Mouse (Mus musculus) macrophage (primary cell): Measurements from ENCODE around the gene 5330417H12Rik. TPM values are rescaled to one million over a fixed set of nuclear protein-coding genes. Genes with fewer than 3 reads are reported as not detected.

Source experiments
- H3K27ac ChIP-seq: fragments of 350-480 bp; formaldehyde crosslinking; 2 replicates; pipeline ENCODE4 v1.9.0; 2021
- H3K36me3 ChIP-seq: fragments of 350-480 bp; formaldehyde crosslinking; 2 replicates; pipeline ENCODE4 v1.9.0; 2021; ENCODE audit errors: inconsistent target
- H3K4me3 ChIP-seq: fragments of 350-480 bp; formaldehyde crosslinking; 2 replicates; pipeline ENCODE4 v1.9.0; 2021; ENCODE audit errors: inconsistent target
- H3K79me2 ChIP-seq: fragments of 350-480 bp; formaldehyde crosslinking; 2 replicates; pipeline ENCODE4 v1.9.0; 2021; ENCODE audit errors: inconsistent target
- WGBS: methylation state at CpG from one replicate; pipeline ENCODE4 v1.1.7; 2026; ENCODE audit warnings: inconsistent platforms; ENCODE audit not compliant: missing documents; 5-methylcytosine and 5-hydroxymethylcytosine counted together
- polyA plus RNA-seq: library from polyadenylated mRNA; stranded (reverse); fragments of 250-400 nt; gene quantifications from 3 replicates; pipeline ENCODE4 v1.2.4, GENCODE M21; 2018; ENCODE audit warnings: inconsistent platforms
- total RNA-seq, 78 experiments: library from RNA; depleted of rRNA; stranded (reverse); fragments of 250-400 nt; gene quantifications; 1 replicate in 9 of 78; 2 replicates in 24 of 78; 3 replicates in 43 of 78; 4 replicates in 2 of 78; pipeline ENCODE4 v1.2.4; 2018; ENCODE audit warnings: inconsistent platforms in 56 of 78

The 5330417H12Rik gene
- not detected for total RNA-seq (2018; cell fraction: chromatin; rRNA removed)
- not detected for total RNA-seq (2018; cell fraction: cytosol; rRNA removed)
- total RNA-seq (2018; cell fraction: nucleus; rRNA removed): not detected
- not detected in 3 replicates for polyA plus RNA-seq

DNA sequence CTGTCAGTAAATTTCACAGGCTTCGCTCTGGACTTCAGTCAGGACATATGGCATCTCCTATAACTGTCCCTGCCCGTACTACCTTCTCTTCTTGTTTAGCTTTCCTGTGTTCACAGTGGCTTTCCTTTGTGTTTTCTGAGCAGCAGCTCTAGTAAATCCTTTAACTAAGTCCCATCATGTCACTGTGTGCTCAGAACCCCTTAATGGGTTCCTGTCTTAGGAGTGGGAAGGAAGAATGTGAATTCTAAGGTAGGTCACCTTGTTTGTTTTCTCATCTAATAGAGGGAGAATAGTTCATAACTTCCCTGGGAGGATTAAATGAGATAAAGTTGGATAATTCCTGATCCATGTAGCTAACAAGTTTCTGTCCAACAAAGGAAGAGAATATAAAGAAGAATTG, at the start of gene 5330417H12Rik:
Gene 5330417H12Rik, minus strand, starts transcription at position 101 of the 400 bp plus-strand sequence.
- H3K79me2 ChIP-seq: peaks cover 21% of the 10 kb centered on the region; the same call in 1 of the 2 replicates
- no peak within 1 kb of the TSS for H3K4me3 ChIP-seq
- H3K36me3 ChIP-seq: no peaks in the 10 kb centered on the region
- H3K27ac ChIP-seq: no peak within 1 kb of the TSS
- 95% methylated on average over 2 of the region's 2 CpGs for WGBS

DNA sequence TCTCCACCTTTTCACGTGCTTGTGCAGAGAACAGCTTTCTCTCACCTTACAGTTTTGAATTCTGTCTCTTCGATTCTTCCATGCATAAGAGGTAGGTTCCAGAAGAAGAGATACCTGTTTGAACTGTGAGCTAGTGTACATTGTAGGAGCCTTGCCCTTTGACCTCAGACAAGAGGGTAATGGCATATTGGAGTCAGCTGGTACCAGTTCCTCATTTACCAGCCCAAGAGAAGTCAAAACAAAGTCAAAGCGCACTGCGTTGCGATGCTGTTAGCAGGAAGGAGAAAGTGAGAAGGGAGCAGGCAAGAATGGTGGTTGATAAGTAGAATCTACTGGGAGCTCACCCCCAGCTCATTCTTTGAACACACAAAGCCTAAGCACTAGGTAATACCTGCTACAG, 43.6 kb upstream of the 5330417H12Rik start:
- Histone ChIP-seq H3K36me3 (no peaks in the 10 kb centered on the region), H3K27ac (no peak overlapping the region), H3K79me2 (no peaks in the 10 kb centered on the region), H3K4me3 (no peak overlapping the region)
- 61% methylated on average over 5 of the region's 5 CpGs for WGBS

GRCm38 (mm10) chr7:107666262-107666902, 41.4 kb upstream of the 5330417H12Rik start:
- Histone ChIP-seq H3K4me3 (no peak overlapping the region), H3K79me2 (no peaks in the 10 kb centered on the region), H3K36me3 (no peaks in the 10 kb centered on the region), H3K27ac (no peak overlapping the region)
- WGBS: 40% methylated on average over 13 of the region's 13 CpGs

DNA sequence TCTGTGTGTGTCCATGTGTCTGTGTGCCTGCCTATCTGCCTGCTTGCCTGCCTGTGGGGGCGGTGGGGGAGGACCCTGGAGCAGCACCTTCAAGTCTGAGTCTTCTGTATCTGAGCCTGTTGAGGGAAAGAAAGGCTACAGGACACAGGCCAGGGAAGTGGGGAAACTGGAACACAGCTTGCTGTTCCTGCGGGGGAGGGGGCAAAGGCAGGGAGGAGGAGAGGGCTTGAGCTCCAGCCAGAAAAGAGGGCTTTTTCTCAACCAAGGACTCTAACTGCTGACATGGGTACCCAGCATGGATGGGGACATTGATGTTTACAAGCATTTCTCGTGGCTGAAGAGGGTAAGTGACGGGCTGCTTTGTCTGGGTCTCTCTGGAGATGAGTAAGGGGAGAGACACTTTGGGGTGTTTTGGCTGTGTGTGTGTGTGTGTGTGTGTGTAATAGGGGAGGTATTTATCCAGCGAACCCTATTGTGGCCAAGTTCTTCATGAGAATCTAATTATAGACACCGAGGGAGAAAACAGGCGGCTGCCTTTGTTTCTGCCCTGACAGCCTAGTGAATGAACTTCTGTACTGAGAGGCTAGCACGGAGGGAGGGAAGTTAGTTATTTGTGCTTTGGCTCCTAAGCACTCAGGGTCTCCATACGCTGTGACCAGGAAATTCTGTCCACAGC, 40.8 kb upstream of the 5330417H12Rik start:
- no peak overlapping the region for H3K4me3 ChIP-seq
- no peaks in the 10 kb centered on the region for H3K79me2 ChIP-seq
- 48% methylated on average over 7 of the region's 9 CpGs for WGBS
- no peak overlapping the region for H3K27ac ChIP-seq
- no peaks in the 10 kb centered on the region for H3K36me3 ChIP-seq

GRCm38 (mm10) chr7:107665221-107665585, 40.2 kb upstream of the 5330417H12Rik start:
- Histone ChIP-seq H3K36me3 (no peaks in the 10 kb centered on the region), H3K4me3 (no peak overlapping the region), H3K79me2 (no peaks in the 10 kb centered on the region), H3K27ac (no peak overlapping the region)
- 24% methylated on average over 4 of the region's 4 CpGs for WGBS

- 50% methylated on average over 7 of the region's 8 CpGs for WGBS
- no peaks in the 10 kb centered on the region for H3K79me2 ChIP-seq
- no peak overlapping the region for H3K27ac ChIP-seq
- H3K4me3 ChIP-seq: no peak overlapping the region
- no peaks in the 10 kb centered on the region for H3K36me3 ChIP-seq
These were observed 39.4 kb upstream of the 5330417H12Rik start for GRCm38 (mm10) chr7:107664063-107665056.

GRCm38 (mm10) chr7:107663621-107664020, 38.7 kb upstream of the 5330417H12Rik start:
- no peak overlapping the region for H3K4me3 ChIP-seq
- H3K27ac ChIP-seq: no peak overlapping the region
- H3K79me2 ChIP-seq: no peaks in the 10 kb centered on the region
- no peaks in the 10 kb centered on the region for H3K36me3 ChIP-seq
- WGBS: 100% methylated on average over 5 of the region's 6 CpGs

GRCm38 (mm10) chr7:107661843-107662281, 36.9 kb upstream of the 5330417H12Rik start:
- Histone ChIP-seq H3K36me3 (no peaks in the 10 kb centered on the region), H3K4me3 (no peak overlapping the region), H3K79me2 (no peaks in the 10 kb centered on the region), H3K27ac (no peak overlapping the region)
- WGBS: 93% methylated on average over 5 of the region's 5 CpGs

DNA sequence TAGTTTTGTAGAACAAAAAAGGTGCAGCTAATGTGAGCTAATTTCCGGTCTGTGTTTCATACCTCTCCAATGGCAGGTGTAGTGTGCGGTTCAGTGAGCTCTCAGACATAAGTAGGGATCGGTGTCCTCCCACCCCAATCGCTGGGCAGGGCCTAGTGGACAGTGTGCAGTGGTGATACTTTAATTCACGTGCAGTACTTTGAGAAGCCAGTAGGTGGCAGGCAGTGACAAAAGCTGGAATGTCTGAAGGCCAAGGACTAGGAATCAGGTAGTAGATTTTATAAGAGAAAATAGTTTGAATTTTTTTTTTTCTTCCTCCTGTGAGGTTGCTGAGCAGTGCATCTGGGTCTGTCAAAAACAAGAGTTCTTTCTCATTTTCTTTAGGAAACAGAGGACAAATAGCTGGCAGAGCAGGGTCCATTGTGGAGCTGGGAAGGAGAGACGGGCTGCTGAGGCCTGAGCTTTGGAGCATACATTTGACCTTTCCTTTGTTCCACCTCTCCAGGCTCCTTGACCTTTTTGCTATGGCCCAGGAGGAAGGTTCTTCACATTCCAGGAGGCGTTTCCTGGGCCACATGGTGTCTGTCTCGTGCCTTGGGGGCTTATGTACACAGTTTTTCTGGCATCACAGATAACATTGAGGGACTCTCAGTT, 36.4 kb upstream of the 5330417H12Rik start:
- H3K36me3 ChIP-seq: no peaks in the 10 kb centered on the region
- H3K4me3 ChIP-seq: no peak overlapping the region
- no peak overlapping the region for H3K27ac ChIP-seq
- 48% methylated on average over 8 of the region's 8 CpGs for WGBS
- H3K79me2 ChIP-seq: no peaks in the 10 kb centered on the region

GRCm38 (mm10) chr7:107659186-107659918, 34.4 kb upstream of the 5330417H12Rik start:
- no peak overlapping the region for H3K27ac ChIP-seq
- no peak overlapping the region for H3K4me3 ChIP-seq
- no peaks in the 10 kb centered on the region for H3K36me3 ChIP-seq
- WGBS: 87% methylated on average over 8 of the region's 8 CpGs
- no peaks in the 10 kb centered on the region for H3K79me2 ChIP-seq

DNA sequence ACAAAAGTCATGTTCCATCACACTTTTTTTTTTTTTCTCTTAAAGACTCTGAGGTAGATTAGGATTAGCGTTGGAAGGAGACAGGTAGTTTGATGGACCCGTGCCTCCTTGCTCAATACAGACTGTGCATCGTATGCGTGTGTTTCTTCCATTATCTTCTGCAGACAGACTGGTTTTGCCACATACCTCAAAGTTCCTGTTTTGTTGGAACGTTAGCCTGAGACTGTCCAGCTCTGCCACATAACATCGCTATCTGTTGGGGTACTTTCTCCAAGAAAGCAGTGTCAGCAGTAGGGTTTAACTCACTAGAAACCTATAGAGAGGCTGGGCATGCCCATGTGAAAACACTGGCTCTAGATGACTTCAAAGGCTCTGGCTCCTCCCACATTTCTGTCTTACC, 31.5 kb upstream of the 5330417H12Rik start:
- H3K36me3 ChIP-seq: no peaks in the 10 kb centered on the region
- no peak overlapping the region for H3K27ac ChIP-seq
- no peak overlapping the region for H3K4me3 ChIP-seq
- 15% methylated on average over 6 of the region's 6 CpGs for WGBS
- no peaks in the 10 kb centered on the region for H3K79me2 ChIP-seq

- no peak overlapping the region for H3K4me3 ChIP-seq
- 77% methylated on average over 1 of the region's 1 CpGs for WGBS
These were observed 26.9 kb upstream of the 5330417H12Rik start for GRCm38 (mm10) chr7:107651821-107652220.

GRCm38 (mm10) chr7:107649990-107650389, 25.0 kb upstream of the 5330417H12Rik start:
- H3K4me3 ChIP-seq: no peak overlapping the region
- WGBS: 89% methylated on average over 7 of the region's 7 CpGs
- H3K36me3 ChIP-seq: no peaks in the 10 kb centered on the region
- no peaks in the 10 kb centered on the region; the same call in 1 of the 2 replicates for H3K79me2 ChIP-seq
- no peak overlapping the region for H3K27ac ChIP-seq

More at GRCm38 (mm10) chr7:107651821-107652220, 26.9 kb upstream of the 5330417H12Rik start:
- no peaks in the 10 kb centered on the region; the same call in 1 of the 2 replicates for H3K79me2 ChIP-seq
- no peaks in the 10 kb centered on the region for H3K36me3 ChIP-seq
- H3K27ac ChIP-seq: no peak overlapping the region
